Mouse (Mus musculus): ENCODE measurements around the gene Ank3. TPM values are rescaled to one million over a fixed set of nuclear protein-coding genes. Genes with fewer than 3 reads are reported as not detected.

The Ank3 gene
- total and polyA plus RNA-seq, 3 experiments, result 3.2 to 6.7 TPM; not detected in 1

- no peaks in the 10 kb centered on the region for H3K79me2 ChIP-seq (ENCODE audit: control insufficient read depth, insufficient read depth, low read length, poor library complexity)
- no peak for DNase-seq (ENCODE audit: low read depth, low spot score)
- no peak for TF ChIP-seq MAFK (IDR thresholded peaks at IDR 0.05; ENCODE audit: borderline replicate concordance, low read depth, low read length)
- peak in 1 of 3 experiments; percentile 1; a peak in 1 of 6 replicates for TF ChIP-seq CTCF (IDR thresholded peaks at IDR 0.05 in 2 of 3, conservative IDR thresholded peaks at IDR 0.05 in 1 of 3; ENCODE audit: control insufficient read depth in 1 of 3, insufficient read depth in 1 of 3, low read depth in 2 of 3, low read length in 3 of 3, poor library complexity in 1 of 3, severe bottlenecking in 1 of 3)
These were observed 615.4 kb downstream of the Ank3 start for GRCm38 (mm10) chr10:70013931-70014330.

DNA sequence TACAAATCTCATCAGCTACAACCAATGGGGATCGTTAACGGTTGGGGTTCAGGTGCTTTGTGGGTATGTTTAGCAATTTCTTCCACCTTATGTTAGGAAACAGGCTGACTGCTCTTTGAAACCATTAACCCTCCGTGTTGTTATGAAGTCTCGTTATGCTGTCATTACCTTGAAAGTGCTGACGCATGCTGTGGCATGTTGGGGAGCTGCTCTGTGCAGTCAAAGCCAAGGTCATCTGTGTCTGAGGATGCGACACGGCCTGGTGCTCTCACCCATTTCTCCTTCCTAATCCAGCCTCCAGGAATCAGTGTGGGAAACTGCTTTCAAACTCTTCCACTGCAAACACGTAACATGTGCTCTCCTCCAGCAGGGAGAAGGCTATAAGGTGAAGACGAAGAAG, 616.6 kb downstream of the Ank3 start:
- H3K36me3 ChIP-seq (ENCODE audit: control insufficient read depth in 1 of 2, insufficient read depth in 2 of 2, low read length in 2 of 2), result no peaks in the 10 kb centered on the region
- no peak for DNase-seq (ENCODE audit: low read depth, low spot score)
- H3K27me3 ChIP-seq (ENCODE audit: control insufficient read depth in 1 of 2, insufficient read depth in 2 of 2, low read length in 2 of 2), result no peaks in the 10 kb centered on the region
- no peak overlapping the region for H3K9ac ChIP-seq (ENCODE audit: control insufficient read depth, low read depth, low read length, poor library complexity, severe bottlenecking)
- no peaks in the 10 kb centered on the region for H3K79me2 ChIP-seq (ENCODE audit: control insufficient read depth, insufficient read depth, low read length, poor library complexity)
- H3K9me3 ChIP-seq (replicated peaks; ENCODE audit: insufficient read depth, low read length), result no peaks in the 10 kb centered on the region
- no peak overlapping the region for H3K4me3 ChIP-seq (ENCODE audit: control insufficient read depth in 1 of 2, insufficient read depth in 1 of 2, low read depth in 2 of 2, low read length in 2 of 2)
- no peak overlapping the region for H3K27ac ChIP-seq (ENCODE audit: control insufficient read depth, low read depth, low read length)
- H3K4me1 ChIP-seq (ENCODE audit: control insufficient read depth in 1 of 2, insufficient read depth in 2 of 2, low read length in 2 of 2), result no peaks in the 10 kb centered on the region
- TF ChIP-seq TBP (IDR thresholded peaks at IDR 0.05; ENCODE audit: low read depth, low read length) (no peak), NRF1 (IDR thresholded peaks at IDR 0.05; ENCODE audit: insufficient read depth, low read depth, low read length, poor library complexity, severe bottlenecking) (no peak), CHD2 (IDR thresholded peaks at IDR 0.05; ENCODE audit: low read length) (no peak), GABPA (IDR thresholded peaks at IDR 0.05; ENCODE audit: low read depth, low read length) (no peak), MAZ (IDR thresholded peaks at IDR 0.05; ENCODE audit: low read depth, low read length) (no peak), CTCF (IDR thresholded peaks at IDR 0.05 in 2 of 3, conservative IDR thresholded peaks at IDR 0.05 in 1 of 3; ENCODE audit: control insufficient read depth in 1 of 3, insufficient read depth in 1 of 3, low read depth in 2 of 3, low read length in 3 of 3, poor library complexity in 1 of 3, severe bottlenecking in 1 of 3) (no peak), SMC3 (IDR thresholded peaks at IDR 0.05; ENCODE audit: low read depth, low read length) (no peak), POLR2AphosphoS2 (IDR thresholded peaks at IDR 0.05; ENCODE audit: low read length) (no peak), GATA1 (IDR thresholded peaks at IDR 0.05; ENCODE audit: low read depth, low read length) (no peak), HCFC1 (IDR thresholded peaks at IDR 0.05; ENCODE audit: low read depth, low read length) (no peak), POLR2AphosphoS5 (IDR thresholded peaks at IDR 0.05; ENCODE audit: borderline replicate concordance, low read depth, low read length) (no peak), MXI1 (IDR thresholded peaks at IDR 0.05; ENCODE audit: low read depth, low read length) (no peak), ZKSCAN1 (IDR thresholded peaks at IDR 0.05; ENCODE audit: low read depth, low read length) (no peak), MYB (IDR thresholded peaks at IDR 0.05; ENCODE audit: low read depth, low read length) (no peak), ZC3H11A (IDR thresholded peaks at IDR 0.05; ENCODE audit: low read depth, low read length) (no peak), RCOR1 (IDR thresholded peaks at IDR 0.05; ENCODE audit: low read depth, low read length) (no peak), MYC (IDR thresholded peaks at IDR 0.05; ENCODE audit: low read depth, low read length) (no peak), EP300 (IDR thresholded peaks at IDR 0.05; ENCODE audit: low read depth in 1 of 2, low read length in 2 of 2) (no peak)

More at GRCm38 (mm10) chr10:70013931-70014330, 615.4 kb downstream of the Ank3 start:
- Histone ChIP-seq H3K27ac (ENCODE audit: control insufficient read depth, low read depth, low read length) (no peak overlapping the region), H3K9ac (ENCODE audit: control insufficient read depth, low read depth, low read length, poor library complexity, severe bottlenecking) (no peak overlapping the region), H3K4me1 (ENCODE audit: control insufficient read depth in 1 of 2, insufficient read depth in 2 of 2, low read length in 2 of 2) (no peaks in the 10 kb centered on the region), H3K36me3 (ENCODE audit: control insufficient read depth in 1 of 2, insufficient read depth in 2 of 2, low read length in 2 of 2) (no peaks in the 10 kb centered on the region), H3K4me3 (ENCODE audit: control insufficient read depth in 1 of 2, insufficient read depth in 1 of 2, low read depth in 2 of 2, low read length in 2 of 2) (no peak overlapping the region), H3K27me3 (ENCODE audit: control insufficient read depth in 1 of 2, insufficient read depth in 2 of 2, low read length in 2 of 2) (no peaks in the 10 kb centered on the region), H3K9me3 (replicated peaks; ENCODE audit: insufficient read depth, low read length) (no peaks in the 10 kb centered on the region)

Data from MEL (cell line).